Comparison of ENCODE assay signal across 8 mouse cellular contexts in genomic region chr14:12575105-12575504, GRCm38 (mm10).
DNase-seq lines count a peak whose midpoint lies in the region; ATAC-seq and TF ChIP-seq lines count a peak whose summit lies in the region.

No protein-coding gene starts in this region.

- H3K36me3 ChIP-seq in heart, postnatal 0 days (replicated peaks; ENCODE audit: control insufficient read depth, insufficient read depth, low read length) = no peaks in the 10 kb centered on the region
- no peaks in the 10 kb centered on the region for H3K36me3 ChIP-seq in CH12.LX (replicated peaks in 1 of 2; ENCODE audit: control insufficient read depth in 1 of 2, insufficient read depth in 1 of 2, low read length in 1 of 2)
- H3K36me3 ChIP-seq in forebrain, embryonic 16.5 days (ENCODE audit: control insufficient read depth, insufficient read depth) = no peaks in the 10 kb centered on the region
- H3K36me3 ChIP-seq in neural tube, embryonic 11.5 days (ENCODE audit: control insufficient read depth, insufficient read depth, low read length) = no peaks in the 10 kb centered on the region

- no peaks in the 10 kb centered on the region for H3K27me3 ChIP-seq in heart, postnatal 0 days (ENCODE audit: control insufficient read depth, insufficient read depth, low read length)
- H3K27me3 ChIP-seq in CH12.LX (replicated peaks) = no peaks in the 10 kb centered on the region
- no peaks in the 10 kb centered on the region for H3K27me3 ChIP-seq in forebrain, embryonic 16.5 days (replicated peaks; ENCODE audit: control insufficient read depth, insufficient read depth, low read length)
- H3K27me3 ChIP-seq in neural tube, embryonic 11.5 days (ENCODE audit: control insufficient read depth, insufficient read depth, low read length) = no peaks in the 10 kb centered on the region

- WGBS in heart, postnatal 0 days = 19% methylated on average over 3 of the region's 3 CpGs
- WGBS in forebrain, embryonic 16.5 days = 25% methylated on average over 3 of the region's 3 CpGs
- WGBS in neural tube, embryonic 11.5 days = 22% methylated on average over 3 of the region's 3 CpGs

- no peak for ATAC-seq in heart, postnatal 0 days (ENCODE audit: insufficient read depth, low read depth)
- ATAC-seq in forebrain, embryonic 16.5 days = peak; percentile 72
- no peak for ATAC-seq in neural tube, embryonic 11.5 days (ENCODE audit: insufficient read depth, low FRiP score, low TSS enrichment)

- TF ChIP-seq CTCF in heart, postnatal 0 days (IDR thresholded peaks at IDR 0.05; ENCODE audit: low read depth) = peak; percentile 81
- TF ChIP-seq CTCF in CH12.LX (conservative IDR thresholded peaks at IDR 0.05 in 1 of 2, IDR thresholded peaks at IDR 0.05 in 1 of 2; ENCODE audit: low read depth in 2 of 2, low read length in 2 of 2) = peak; percentile 71 to 87

- peak; percentile 99 for TF ChIP-seq RAD21 in CH12.LX (IDR thresholded peaks at IDR 0.05; ENCODE audit: low read depth, low read length)

- H3K4me2 ChIP-seq in heart, postnatal 0 days (ENCODE audit: low read depth, low read length) = no peak overlapping the region
- H3K4me2 ChIP-seq in CH12.LX (ENCODE audit: insufficient read depth, low read depth, poor library complexity, severe bottlenecking) = no peak overlapping the region
- no peak overlapping the region for H3K4me2 ChIP-seq in forebrain, embryonic 16.5 days (ENCODE audit: low read length)
- H3K4me2 ChIP-seq in neural tube, embryonic 11.5 days (ENCODE audit: low read depth) = no peak overlapping the region

- no peaks in the 10 kb centered on the region for H3K79me2 ChIP-seq in CH12.LX (replicated peaks; ENCODE audit: control insufficient read depth, extremely low read depth, insufficient read depth, poor library complexity, severe bottlenecking)

- no peaks in the 10 kb centered on the region for H3K9me3 ChIP-seq in heart, postnatal 0 days (replicated peaks; ENCODE audit: control insufficient read depth, low read length)
- no peaks in the 10 kb centered on the region for H3K9me3 ChIP-seq in CH12.LX (replicated peaks; ENCODE audit: low read length)
- H3K9me3 ChIP-seq in forebrain, embryonic 16.5 days (ENCODE audit: control insufficient read depth, low read length) = no peaks in the 10 kb centered on the region
- no peaks in the 10 kb centered on the region for H3K9me3 ChIP-seq in neural tube, embryonic 11.5 days (ENCODE audit: control insufficient read depth, low read length)

- no peak overlapping the region for H3K9ac ChIP-seq in heart, postnatal 0 days (replicated peaks; ENCODE audit: low read depth, low read length)
- no peak overlapping the region for H3K9ac ChIP-seq in CH12.LX (ENCODE audit: insufficient read depth, low read depth)
- H3K9ac ChIP-seq in forebrain, embryonic 16.5 days (replicated peaks; ENCODE audit: low read depth, low read length) = no peak overlapping the region
- no peak overlapping the region for H3K9ac ChIP-seq in neural tube, embryonic 11.5 days (ENCODE audit: low read length)

- no peak for TF ChIP-seq POLR2A in CH12.LX (IDR thresholded peaks at IDR 0.05; ENCODE audit: low read depth, low read length)

- H3K4me3 ChIP-seq in heart, postnatal 0 days (ENCODE audit: low read depth, low read length) = no peak overlapping the region
- no peak overlapping the region for H3K4me3 ChIP-seq in CH12.LX (replicated peaks in 1 of 3; ENCODE audit: low read depth in 2 of 3, low read length in 2 of 3, poor library complexity in 1 of 3)
- H3K4me3 ChIP-seq in forebrain, embryonic 16.5 days (replicated peaks; ENCODE audit: low read length) = no peak overlapping the region
- H3K4me3 ChIP-seq in neural tube, embryonic 11.5 days (ENCODE audit: low read depth, low read length) = no peak overlapping the region

- in situ Hi-C loops in CH12.LX (cut with MboI; ENCODE audit: low pct_ligation_motif_present, low pct_unique_long_range_greater_than_20kb, low sequenced_read_pairs) = no loop called here

- TF ChIP-seq EP300 in heart, postnatal 0 days (IDR thresholded peaks at IDR 0.05; ENCODE audit: low read depth) = no peak
- no peak for TF ChIP-seq EP300 in CH12.LX (IDR thresholded peaks at IDR 0.05; ENCODE audit: low read length)

- H3K4me1 ChIP-seq in heart, postnatal 0 days (ENCODE audit: control insufficient read depth, insufficient read depth) = no peaks in the 10 kb centered on the region
- peaks cover 8 to 33% of the 10 kb centered on the region in 2 experiments for H3K4me1 ChIP-seq in CH12.LX (ENCODE audit: control insufficient read depth in 1 of 2, insufficient read depth in 2 of 2)
- H3K4me1 ChIP-seq in forebrain, embryonic 16.5 days (replicated peaks; ENCODE audit: control insufficient read depth, insufficient read depth, low read length) = peaks cover 10% of the 10 kb centered on the region; the same call in 1 of the 2 replicates
- no peaks in the 10 kb centered on the region for H3K4me1 ChIP-seq in neural tube, embryonic 11.5 days (ENCODE audit: control insufficient read depth, insufficient read depth, low read length)

- H3K27ac ChIP-seq in heart, postnatal 0 days (ENCODE audit: low read depth) = no peak overlapping the region
- H3K27ac ChIP-seq in CH12.LX (ENCODE audit: insufficient read depth, low read depth) = no peak overlapping the region
- H3K27ac ChIP-seq in forebrain, embryonic 16.5 days (ENCODE audit: low read length) = no peak overlapping the region
- no peak overlapping the region for H3K27ac ChIP-seq in neural tube, embryonic 11.5 days (ENCODE audit: low read depth, low read length)

- DNase-seq in heart, postnatal 0 days (ENCODE audit: low spot score) = peak; percentile 57
- no peak for DNase-seq in heart, adult 11 months
- peak; percentile 69 for DNase-seq in CH12.LX (ENCODE audit: extremely low read depth)
- DNase-seq in cerebellum, adult 11-12 months = peak; percentile 22
- peak; percentile 42 to 60 for DNase-seq in left cerebral cortex, adult 18-20 months (ENCODE audit: low spot score in 2 of 2)
- peak; percentile 43 for DNase-seq in neural tube, embryonic 11.5 days (ENCODE audit: low spot score)
- DNase-seq in spleen, postnatal 14 days (ENCODE audit: low spot score in 2 of 2) = no peak

- dilution Hi-C loops in CH12.LX (cut with MboI; ENCODE audit: extremely low pct_ligation_motif_present, extremely low pct_unique_long_range_greater_than_20kb, low sequenced_read_pairs) = no loop called here

TF ChIP-seq in CH12.LX, 34 proteins besides CTCF, POLR2A, EP300 and RAD21:
- TF ChIP-seq ZC3H11A (IDR thresholded peaks at IDR 0.05; ENCODE audit: low read depth, low read length) (peak; percentile 65; the same call in 1 of the 2 replicates), PAX5 (IDR thresholded peaks at IDR 0.05; ENCODE audit: low read length) (no peak), MAZ (IDR thresholded peaks at IDR 0.05; ENCODE audit: low read depth, low read length) (no peak), SMC3 (IDR thresholded peaks at IDR 0.05; ENCODE audit: low read depth, low read length) (peak; percentile 89)
TF ChIP-seq in CH12.LX: peak in this region for 2.

Comparison
In these comparisons a context has a peak if more than half of its experiments do, and no peak if none do; other contexts are left out.
1. DNase-seq: peak in heart, postnatal 0 days (single experiment), CH12.LX (single experiment), cerebellum, adult 11-12 months (single experiment), left cerebral cortex, adult 18-20 months (2 of 2) and neural tube, embryonic 11.5 days (single experiment); none in heart, adult 11 months (single experiment) and spleen, postnatal 14 days (0 of 2).